Mouse (Mus musculus): ENCODE data around the gene Susd6.

The Susd6 gene

DNA sequence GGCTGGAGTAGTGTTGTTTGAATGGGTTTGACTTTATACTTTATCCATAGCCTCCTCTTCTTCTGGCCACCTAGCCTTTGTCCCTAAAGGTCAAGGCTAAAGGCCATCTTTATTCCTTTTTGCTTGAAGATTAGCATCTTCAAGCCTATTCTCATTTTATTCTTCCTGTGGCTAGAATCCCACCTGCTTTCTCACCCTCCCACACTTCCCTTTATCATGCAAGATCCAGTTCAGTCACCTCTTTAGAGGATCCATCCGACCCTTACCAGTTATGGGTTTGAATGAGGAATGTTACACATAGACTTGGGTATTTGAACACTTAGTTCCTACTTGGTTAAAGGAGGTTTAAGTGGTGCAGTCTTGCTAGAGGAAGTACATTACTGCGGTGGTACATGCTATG is 48.5 kb downstream of the Susd6 start:
- DNase-seq (ENCODE audit: low spot score), result no peak

DNA sequence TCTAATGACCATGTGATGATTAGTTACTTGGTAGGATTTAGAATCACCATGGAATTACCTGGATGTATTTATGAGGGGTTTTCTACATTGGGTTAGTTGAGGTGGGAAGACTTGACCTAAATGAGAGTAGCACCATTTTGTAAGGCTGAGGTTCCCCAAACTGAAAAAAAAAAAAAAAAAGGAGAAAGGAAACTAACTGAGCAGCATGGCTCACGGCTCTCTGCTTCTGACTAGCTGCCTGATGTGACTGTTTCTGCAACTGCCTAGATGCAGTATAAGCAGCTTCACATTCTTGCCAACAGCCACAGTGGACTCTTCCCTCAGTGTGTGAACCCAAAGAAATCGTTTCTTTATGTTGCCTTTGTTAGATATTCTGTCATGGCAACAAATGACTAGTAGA is 49.3 kb downstream of the Susd6 start:
- no peak for DNase-seq (ENCODE audit: low spot score)

- DNase-seq (ENCODE audit: low spot score), result no peak
These were observed 51.3 kb downstream of the Susd6 start for GRCm38 (mm10) chr12:80841618-80842017.

- no peak for DNase-seq (ENCODE audit: low spot score)
These were observed 52.3 kb downstream of the Susd6 start for GRCm38 (mm10) chr12:80842609-80843008.

- no peak for DNase-seq (ENCODE audit: low spot score)
These were observed 52.9 kb downstream of the Susd6 start for GRCm38 (mm10) chr12:80843236-80843635.

- DNase-seq (ENCODE audit: low spot score), result no peak
These were observed 53.5 kb downstream of the Susd6 start for GRCm38 (mm10) chr12:80843651-80844444.

DNA sequence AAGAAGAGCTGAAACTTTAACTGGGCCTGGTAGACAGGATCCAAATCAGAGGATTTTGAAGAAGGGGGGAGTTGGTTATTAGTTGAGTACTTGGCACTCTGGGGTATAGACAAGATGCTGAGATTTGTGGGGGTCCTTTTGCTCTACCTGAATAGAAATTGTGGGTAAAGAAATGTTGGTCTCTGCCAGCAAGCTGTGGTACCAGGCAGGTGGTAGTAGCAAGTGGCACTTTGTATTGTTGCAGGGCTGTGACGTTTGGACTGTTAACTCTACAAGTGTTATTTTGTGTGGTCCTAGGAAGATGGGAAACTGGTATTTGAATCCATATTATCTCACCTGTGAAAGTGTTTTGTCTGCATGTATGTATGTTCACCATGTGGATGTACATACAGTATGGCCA is 55.6 kb downstream of the Susd6 start:
- no peak for DNase-seq (ENCODE audit: low spot score)

GRCm38 (mm10) chr12:80846861-80847268 is 56.6 kb downstream of the Susd6 start:
- DNase-seq (ENCODE audit: low spot score), result no peak

GRCm38 (mm10) chr12:80852001-80852400 is 61.7 kb downstream of the Susd6 start:
- DNase-seq (ENCODE audit: low spot score), result no peak

DNA sequence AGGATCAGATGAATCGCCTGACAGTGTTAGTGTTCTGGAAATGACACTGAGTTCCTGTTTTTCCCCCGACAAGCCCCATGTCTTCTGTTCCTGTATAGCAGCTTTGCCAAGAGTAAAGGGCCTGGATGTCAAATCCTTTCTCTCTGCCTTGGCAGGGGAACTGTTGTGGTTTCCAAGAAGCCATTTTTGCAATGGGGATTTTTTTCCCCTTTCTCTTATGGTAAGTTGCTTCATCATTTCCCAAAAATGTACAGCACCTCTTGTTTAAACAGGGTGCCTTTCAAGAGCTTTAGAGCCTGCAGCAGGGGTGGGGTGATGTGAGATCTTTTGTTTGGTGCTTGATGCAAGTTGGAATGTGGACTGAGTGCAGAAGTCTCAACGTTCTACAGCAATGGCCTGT is 63.4 kb downstream of the Susd6 start:
- DNase-seq (ENCODE audit: low spot score), result no peak

- DNase-seq (ENCODE audit: low spot score), result no peak
These were observed 64.4 kb downstream of the Susd6 start for GRCm38 (mm10) chr12:80854671-80855070.

DNA sequence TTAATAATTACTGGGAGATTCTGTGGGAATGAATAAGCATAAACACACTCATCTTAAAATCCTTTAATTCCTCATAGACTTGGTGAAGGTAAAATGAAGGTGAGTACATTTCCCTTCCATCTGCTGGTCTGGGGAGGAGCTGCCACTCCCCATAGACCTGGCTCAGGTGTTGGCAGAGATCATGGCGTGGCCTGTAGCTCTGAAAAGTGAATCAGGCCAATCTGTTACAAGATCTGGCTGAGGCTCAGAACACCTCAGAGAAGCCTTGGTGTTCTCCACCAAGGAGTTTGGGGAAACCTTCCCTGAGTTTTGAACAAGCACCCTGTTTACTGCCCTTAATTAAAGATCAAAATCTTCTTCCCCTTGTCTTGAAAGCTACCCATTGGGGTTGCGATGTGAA is 64.8 kb downstream of the Susd6 start:
- no peak for DNase-seq (ENCODE audit: low spot score)

- DNase-seq (ENCODE audit: low spot score), result no peak
These were observed 65.3 kb downstream of the Susd6 start for GRCm38 (mm10) chr12:80855581-80855980.

DNA sequence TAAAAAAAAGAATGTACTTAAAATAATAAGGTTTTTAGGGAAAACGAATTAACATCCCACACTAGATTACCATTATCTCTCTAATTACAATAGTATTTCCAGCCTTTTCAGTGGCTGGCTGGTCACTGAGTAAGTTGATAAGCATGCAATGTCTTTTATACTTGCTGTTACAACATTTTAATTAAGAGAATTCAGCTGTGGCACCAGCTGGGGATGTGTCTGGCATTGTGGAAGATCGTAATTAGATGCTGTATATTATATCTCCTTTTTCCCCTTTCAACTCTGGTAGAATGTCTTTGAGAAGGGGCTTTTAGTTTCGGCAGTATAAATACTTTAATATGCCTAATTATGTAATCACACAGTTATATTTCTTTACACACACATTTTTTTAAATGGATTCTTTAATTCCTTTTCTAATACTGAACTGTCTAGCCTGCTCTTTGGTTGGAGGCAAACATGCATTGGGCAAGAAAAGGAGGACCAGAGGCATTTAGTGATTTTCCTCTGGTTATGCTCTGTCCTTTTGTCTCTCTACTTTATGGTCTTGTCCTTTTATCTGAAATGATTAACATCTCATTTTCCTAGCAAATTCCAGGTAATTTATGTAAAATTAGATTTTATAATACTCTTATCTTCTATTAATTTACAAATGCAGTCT is 67.5 kb downstream of the Susd6 start:
- DNase-seq (ENCODE audit: low spot score), result no peak

- no peak for DNase-seq (ENCODE audit: low spot score)
These were observed 68.0 kb downstream of the Susd6 start for GRCm38 (mm10) chr12:80858307-80858706.

- DNase-seq (ENCODE audit: low spot score), result no peak
These were observed 71.6 kb downstream of the Susd6 start for GRCm38 (mm10) chr12:80861916-80862315.

- no peak for DNase-seq (ENCODE audit: low spot score)
These were observed 73.1 kb downstream of the Susd6 start for GRCm38 (mm10) chr12:80863370-80863769.

GRCm38 (mm10) chr12:80865175-80865574 is 74.9 kb downstream of the Susd6 start:
- no peak for DNase-seq (ENCODE audit: low spot score)

DNA sequence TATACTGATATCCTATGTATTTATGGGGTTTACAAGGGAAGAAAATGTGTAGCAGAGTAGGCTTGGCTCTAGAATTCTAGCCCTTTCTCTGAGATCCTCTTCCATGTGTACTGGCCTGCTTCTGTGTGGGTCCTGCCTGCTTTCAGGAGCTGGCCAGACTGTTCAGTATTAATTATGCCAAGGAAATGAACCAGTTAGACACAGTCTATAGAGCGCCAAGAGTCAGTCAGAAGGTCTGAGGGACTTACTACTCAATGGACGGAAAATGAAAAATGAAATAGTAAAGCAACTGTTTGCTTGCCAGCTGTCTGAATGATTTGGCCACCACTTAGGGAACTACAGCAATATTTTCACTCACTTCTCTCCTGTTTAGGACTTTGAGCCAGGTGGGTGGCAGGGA is 75.7 kb downstream of the Susd6 start:
- DNase-seq (ENCODE audit: low spot score), result no peak

- DNase-seq (ENCODE audit: low spot score), result no peak
These were observed 76.8 kb downstream of the Susd6 start for GRCm38 (mm10) chr12:80867083-80867482.

DNA sequence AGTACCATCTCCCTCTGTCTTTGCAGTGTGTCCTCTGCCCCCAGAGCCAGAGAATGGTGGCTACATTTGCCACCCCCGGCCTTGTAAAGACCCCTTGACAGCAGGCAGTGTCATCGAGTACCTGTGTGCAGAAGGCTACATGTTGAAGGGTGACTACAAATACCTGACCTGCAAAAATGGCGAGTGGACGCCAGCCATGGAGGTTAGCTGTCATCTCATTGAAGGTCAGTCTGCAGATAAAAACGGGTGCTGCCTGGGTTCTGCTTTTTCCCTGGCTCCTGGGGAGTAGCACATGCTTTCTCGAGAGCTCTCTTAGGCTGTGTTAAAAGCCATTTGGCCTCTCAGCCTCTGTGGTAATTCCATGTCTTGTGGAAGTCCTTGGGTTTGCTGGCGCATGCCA is 78.1 kb downstream of the Susd6 start:
- no peak for DNase-seq (ENCODE audit: low spot score)

GRCm38 (mm10) chr12:80877215-80878092 is 87.1 kb downstream of the Susd6 start:
- no peak for DNase-seq (ENCODE audit: low spot score)

DNA sequence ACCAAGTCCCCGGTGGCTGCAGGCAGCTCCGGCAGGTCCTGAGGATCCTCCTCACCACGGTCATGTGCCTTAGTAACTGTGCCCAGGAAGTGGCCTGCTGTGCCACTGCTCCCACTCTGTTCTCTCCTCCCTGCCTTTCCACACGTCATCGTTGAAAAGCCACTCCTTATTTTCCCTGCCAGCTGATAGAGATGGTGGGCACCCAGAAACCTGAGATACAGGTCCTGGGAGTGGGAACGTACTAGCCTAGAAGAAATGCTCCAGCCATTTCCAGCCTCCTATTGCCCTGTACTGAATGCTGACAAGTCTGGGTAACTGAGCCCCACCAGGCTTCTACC is 87.8 kb downstream of the Susd6 start:
- DNase-seq (ENCODE audit: low spot score), result no peak
